Mouse (Mus musculus): Measurements from ENCODE around the gene Mast4.

Gene Mast4

GRCm38 (mm10) chr13:103043692-103044091, 290.6 kb downstream of the Mast4 start:
- 97% methylated on average over 9 of the region's 9 CpGs for WGBS

DNA sequence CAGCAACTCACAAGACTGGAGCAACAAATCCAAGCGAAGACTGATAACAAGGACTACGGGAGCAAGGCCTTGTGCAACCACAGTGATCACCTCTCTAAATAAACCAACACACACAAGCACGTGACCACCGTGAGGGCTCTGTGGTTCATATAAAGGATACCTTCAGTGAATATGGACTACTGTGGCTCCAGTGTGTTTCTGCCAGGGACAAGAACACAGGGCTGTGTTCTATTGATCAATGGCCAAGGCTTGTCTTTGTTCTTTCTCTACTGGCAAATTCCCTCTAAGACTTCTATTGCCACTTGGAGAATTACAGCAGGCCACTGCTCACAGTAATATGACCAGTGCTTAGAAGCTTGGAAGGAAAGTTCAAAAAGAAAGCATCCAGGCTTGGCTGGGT, 291.3 kb downstream of the Mast4 start:
- 60% methylated on average over 4 of the region's 4 CpGs for WGBS

GRCm38 (mm10) chr13:103037466-103037865, 296.8 kb downstream of the Mast4 start:
- WGBS: 56% methylated on average over 5 of the region's 5 CpGs

- 83% methylated on average over 5 of the region's 5 CpGs for WGBS
Observed at GRCm38 (mm10) chr13:103029377-103029776, 304.9 kb downstream of the Mast4 start.

DNA sequence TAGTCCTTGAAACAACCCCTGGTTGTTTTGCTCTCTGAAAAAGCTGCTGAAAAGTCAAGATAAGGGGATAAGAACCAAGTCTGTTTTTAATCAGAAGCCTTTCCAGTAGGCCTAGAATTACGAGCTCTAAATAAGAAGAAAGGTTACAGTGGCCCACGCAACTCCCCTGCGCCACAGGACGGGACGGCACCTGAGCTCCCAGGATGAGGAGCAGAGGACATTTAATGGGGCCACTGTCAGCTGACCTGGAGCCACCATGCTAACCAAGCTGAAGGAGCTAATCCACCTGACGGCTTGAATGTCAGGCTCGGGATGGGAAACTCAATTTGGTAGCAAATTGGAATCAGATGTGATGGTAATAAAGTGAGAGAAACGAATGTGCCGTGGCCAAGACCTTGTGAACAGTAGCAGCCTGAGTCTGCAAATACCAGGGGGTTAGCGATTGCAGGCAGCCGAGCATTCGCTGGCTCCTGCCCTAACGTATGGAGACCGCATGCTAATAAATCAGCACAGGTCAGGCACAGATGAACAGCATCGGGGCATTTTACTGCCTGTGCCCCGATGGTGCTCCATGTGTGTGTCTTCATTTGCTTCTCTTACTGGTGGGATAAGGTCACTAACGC, 306.7 kb downstream of the Mast4 start:
- WGBS: 94% methylated on average over 17 of the region's 17 CpGs

GRCm38 (mm10) chr13:103025461-103025860, 308.8 kb downstream of the Mast4 start:
- WGBS: 73% methylated on average over 3 of the region's 3 CpGs

GRCm38 (mm10) chr13:103018481-103018880, 315.8 kb downstream of the Mast4 start:
- WGBS: 63% methylated on average over 6 of the region's 6 CpGs

- 93% methylated on average over 3 of the region's 3 CpGs for WGBS
Observed at GRCm38 (mm10) chr13:103017661-103018060, 316.6 kb downstream of the Mast4 start.

- WGBS: 79% methylated on average over 3 of the region's 3 CpGs
Observed at GRCm38 (mm10) chr13:103015131-103015750, 319.1 kb downstream of the Mast4 start.

GRCm38 (mm10) chr13:103014631-103015030, 319.7 kb downstream of the Mast4 start:
- 72% methylated on average over 6 of the region's 6 CpGs for WGBS

DNA sequence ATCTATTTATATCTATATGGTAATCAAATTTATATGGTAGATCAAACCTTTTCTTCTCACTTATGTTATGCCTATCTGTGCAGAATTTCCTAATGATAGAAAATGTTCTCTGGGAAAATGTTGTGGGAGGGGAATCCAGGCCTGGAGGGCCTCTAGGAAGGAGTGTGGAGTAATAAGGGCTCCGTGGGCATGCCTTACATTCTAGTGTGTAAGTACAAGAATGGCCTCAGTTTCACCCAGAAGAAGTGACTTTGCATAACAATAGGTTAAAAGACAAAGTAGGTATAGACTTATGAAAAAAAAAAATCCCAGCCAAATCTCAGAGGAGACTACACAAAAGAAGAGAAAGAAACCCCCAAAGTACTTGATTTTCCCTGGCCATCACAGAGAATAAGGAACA, 320.1 kb downstream of the Mast4 start:
- WGBS: 77% methylated on average over 1 of the region's 1 CpGs

GRCm38 (mm10) chr13:103005227-103005626, 329.1 kb downstream of the Mast4 start:
- WGBS: 58% methylated on average over 2 of the region's 2 CpGs

DNA sequence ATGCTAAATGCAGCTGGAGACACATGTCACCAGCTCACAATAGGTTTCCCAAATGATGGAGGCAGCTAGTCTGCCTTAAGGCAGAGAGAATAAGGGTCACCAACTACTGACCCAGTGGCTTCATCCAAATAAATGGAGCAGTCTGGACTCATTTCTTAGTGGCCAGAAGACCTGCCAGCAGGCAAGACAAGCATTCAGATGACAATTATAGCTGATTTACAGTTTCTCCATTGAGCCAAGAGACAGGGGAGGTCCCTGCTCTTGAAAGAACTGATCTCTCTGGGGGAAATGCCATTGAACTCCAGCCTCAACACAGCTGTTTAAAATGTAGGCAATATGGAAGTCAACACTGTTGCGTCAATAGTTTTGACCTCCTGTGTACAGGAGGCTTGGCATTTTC, 332.5 kb downstream of the Mast4 start:
- WGBS: 85% methylated on average over 1 of the region's 1 CpGs

DNA sequence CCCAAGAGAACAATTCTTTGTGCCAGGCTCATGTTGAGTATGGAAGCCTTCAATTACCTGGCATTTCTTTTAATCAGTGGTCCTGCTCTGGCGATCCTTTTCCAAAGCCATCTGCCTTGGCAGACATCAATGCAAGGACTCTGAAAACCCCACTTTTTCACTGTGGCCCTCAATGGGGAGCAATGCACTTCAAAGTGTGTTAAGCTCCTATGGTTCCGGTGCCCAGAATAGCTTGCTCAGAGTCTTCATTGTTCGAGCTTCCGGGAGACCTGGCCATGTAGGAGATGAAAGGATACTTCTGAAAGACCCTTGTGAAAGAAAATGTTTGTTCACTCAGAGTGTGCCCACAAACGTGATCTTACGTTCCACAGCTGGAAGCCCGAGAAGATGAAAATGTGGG, 333.4 kb downstream of the Mast4 start:
- WGBS: 59% methylated on average over 7 of the region's 7 CpGs

DNA sequence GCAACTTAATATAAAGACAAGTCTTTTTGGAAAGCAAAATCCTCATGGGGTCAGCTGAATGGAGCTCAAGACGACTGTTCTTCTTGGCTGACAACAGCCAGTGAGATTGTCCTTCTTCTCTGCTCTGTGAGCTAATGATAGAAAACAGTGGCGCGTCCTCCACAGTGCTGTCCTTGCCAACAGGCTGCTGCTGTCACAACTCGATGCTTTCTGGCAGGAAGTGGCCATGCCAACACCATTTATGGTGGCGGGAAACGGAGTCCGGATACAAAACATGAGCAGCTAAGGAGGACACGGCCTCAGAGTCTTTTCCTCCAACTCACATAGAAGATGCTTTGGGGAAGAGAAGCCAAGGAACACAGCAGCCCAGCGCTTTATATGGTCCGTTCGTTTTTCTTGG, 340.2 kb downstream of the Mast4 start:
- 49% methylated on average over 11 of the region's 11 CpGs for WGBS

DNA sequence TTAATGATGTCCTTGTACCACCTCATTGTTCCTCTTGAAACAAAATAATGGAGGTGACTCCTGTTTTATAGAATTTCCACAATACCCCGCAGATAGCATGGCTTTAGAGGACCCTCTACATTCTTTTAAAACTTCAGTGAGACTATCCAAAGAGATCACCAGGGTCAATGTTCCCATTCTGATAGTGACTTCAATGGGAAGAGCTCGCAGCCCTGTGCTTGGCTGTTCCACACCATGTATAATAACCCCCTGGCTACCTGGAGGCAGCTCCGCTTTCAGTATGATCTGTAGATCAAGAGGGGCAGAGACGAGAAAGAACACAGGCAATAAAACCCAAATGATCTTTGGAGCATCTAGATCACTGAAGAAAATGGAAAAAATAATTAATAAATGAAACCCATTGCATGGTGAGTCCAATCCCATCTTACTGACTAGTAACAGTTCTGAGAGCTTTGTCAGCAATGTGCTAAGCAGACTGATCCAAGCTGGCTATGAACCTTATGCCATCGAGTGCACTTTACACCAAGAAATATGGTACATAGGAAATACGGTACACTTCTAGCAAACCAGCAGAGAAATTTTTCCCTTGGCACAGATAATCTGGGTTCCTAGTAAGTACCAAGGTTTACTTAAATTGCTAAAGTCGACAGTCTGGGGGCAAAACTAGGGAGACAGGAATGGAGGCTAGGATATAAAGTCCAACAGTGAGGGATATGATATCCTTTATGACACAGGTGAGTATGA, 341.4 kb downstream of the Mast4 start:
- WGBS: 91% methylated on average over 7 of the region's 7 CpGs

- 73% methylated on average over 11 of the region's 11 CpGs for WGBS
Observed at GRCm38 (mm10) chr13:102991928-102992327, 342.4 kb downstream of the Mast4 start.

DNA sequence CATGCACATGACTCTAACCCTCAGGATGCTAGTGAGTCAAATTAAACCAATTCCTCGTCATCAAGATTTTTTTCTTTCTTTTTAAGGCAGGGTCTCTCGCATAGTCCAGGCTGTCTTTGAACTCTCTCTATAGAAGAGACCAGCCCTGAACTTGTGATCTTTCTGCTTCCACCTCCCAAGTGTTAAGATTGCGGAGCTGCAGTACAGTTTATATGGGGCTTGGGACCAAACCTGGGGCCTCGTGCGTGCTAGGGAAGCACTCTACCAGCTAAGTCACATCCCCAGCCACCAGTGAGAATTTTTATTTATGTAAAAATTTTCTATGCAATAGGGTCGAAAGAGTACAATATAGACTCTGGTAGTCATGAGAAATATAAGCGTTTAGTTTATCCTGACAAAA, 343.1 kb downstream of the Mast4 start:
- WGBS: 96% methylated on average over 7 of the region's 7 CpGs

DNA sequence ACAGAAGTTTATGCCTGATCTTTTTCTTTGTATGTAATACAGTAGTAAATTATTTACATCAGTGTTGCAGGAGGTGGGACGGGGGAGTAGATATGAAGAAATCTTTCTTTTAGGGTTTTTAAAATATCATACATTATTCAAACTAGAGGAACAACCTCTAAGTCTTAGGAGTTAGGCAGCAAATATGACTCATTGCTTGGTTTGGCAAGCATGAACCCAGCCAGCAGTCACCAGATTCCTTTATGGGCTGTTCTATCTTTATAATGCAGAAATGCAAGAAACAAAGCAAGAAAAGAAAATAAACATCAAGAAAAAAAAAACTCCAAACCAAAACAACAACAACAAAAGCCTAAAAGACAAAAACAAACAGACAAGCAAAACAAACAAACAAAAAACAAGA, 344.2 kb downstream of the Mast4 start:
- 43% methylated on average over 1 of the region's 1 CpGs for WGBS

DNA sequence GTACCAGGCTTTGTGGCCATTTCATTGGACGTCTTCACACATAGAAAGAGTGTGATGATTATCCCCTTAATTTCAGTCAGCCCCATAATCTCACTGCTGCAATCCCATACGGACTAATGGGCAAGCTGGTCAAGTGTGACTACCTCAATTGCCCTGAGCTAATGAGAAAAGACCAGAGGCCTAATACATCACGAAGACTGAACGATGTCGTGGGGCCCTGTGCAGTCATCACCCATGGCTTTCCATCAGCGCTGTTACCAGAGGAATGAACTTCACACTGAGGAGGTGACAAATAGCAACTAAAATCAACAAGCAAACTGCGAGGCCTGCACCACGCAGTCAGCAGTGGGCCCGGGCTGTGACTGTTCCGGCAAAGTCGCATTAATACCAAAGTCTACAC, 344.7 kb downstream of the Mast4 start:
- 78% methylated on average over 11 of the region's 11 CpGs for WGBS

DNA sequence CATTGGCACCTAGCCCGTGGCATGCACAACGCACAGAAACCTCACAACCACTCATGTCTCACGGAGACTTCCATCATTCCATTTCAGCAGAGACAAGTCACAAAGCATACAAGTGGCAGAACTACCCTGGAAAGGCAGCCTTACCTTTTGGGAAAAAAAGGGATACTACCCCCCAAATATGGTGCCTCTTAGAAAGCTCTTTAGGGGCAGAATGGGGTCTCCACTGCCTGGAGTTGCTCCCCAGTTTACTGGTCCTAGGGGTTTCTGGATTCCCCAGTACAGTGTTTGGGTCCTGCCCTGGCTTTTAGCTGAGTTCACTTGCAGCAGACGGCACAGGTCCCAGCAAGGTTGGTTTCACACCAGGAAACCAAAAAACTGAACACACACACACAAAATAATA, 345.3 kb downstream of the Mast4 start:
- WGBS: 94% methylated on average over 4 of the region's 4 CpGs

DNA sequence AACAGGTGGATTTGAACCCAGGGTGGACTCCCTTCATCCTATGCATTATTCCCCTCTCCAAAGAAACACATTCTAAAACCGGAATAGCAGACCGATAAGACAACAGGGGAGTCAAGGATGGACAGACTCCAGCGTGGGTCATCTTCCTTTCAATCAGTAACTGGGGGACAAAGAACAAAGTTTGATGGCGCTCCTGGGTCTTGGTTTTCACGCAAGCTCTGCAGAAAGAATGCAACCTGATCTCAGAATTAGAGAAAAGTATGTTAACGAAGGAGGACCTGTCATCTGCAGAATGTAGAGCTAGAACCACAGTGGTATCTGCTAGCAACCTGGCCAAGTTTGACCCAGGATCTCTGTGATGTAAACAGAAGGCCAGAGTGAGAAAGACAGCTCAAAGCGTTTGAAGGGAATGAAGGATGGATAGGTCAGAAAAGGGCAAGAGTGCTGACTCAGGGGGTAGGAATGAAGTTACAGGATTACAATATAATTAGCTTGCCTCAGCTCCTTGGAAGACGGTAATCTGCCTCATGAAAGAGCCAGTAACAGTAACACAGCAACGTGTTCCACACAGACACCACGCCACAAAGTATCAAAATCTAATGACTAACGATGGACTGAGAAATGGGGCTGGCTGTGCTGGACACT, 345.9 kb downstream of the Mast4 start:
- 94% methylated on average over 11 of the region's 11 CpGs for WGBS

DNA sequence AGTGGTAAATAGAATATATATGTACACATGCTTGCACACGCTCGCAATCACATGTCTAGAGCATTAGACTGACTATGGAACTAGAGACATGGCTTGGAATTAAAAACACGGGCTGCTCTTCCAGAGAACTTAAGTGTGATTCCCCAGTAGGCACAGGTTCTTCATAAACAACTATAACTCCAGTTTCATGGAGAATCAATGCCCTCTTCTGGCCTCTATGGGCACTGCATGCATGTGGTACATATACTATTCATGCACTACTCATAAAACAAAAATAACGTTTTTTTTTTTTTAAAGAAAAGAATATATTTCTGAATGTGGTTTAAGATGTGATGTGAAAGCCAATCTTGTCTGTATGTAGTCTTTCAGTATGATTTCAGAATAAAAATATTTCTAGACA, 349.7 kb downstream of the Mast4 start:
- 98% methylated on average over 4 of the region's 4 CpGs for WGBS

Data from cerebral cortex, adult 2 months (tissue).